Mouse (Mus musculus) embryonic facial prominence, embryonic 14.5 days (tissue): ENCODE measurements around the gene Cyth1. TPM values are rescaled to one million over a fixed set of nuclear protein-coding genes. Genes with fewer than 3 reads are reported as not detected.

Source experiments
- ATAC-seq: fragments of 200-750 bp; cut with Nextera tagmentation; 2 replicates; pipeline ENCODE4 v1.8.0; 2017; ENCODE audit warnings: low read depth, moderate number of reproducible peaks, moderate TSS enrichment
- DNase-seq: peaks from one replicate; pipeline ENCODE4 v3.0.0-alpha.2; 2015; ENCODE audit warnings: low spot score
- H3K27ac ChIP-seq: fragments of 300-500 bp; sonication (generic); replicated peaks from 2 replicates; pipeline ENCODE4 v1.5.1; 2014; ENCODE audit warnings: low read depth, mild to moderate bottlenecking, low read length, moderate library complexity
- H3K27me3 ChIP-seq: fragments of 300-500 bp; sonication (generic); replicated peaks from 2 replicates; pipeline ENCODE4 v1.6.1; 2014; ENCODE audit warnings: low read length; ENCODE audit not compliant: control insufficient read depth, insufficient read depth
- H3K36me3 ChIP-seq: fragments of 300-500 bp; sonication (generic); 2 replicates; pipeline ENCODE4 v1.6.1; 2014; ENCODE audit warnings: low read length, mixed read lengths; ENCODE audit not compliant: control insufficient read depth, insufficient read depth
- H3K4me1 ChIP-seq: fragments of 300-500 bp; sonication (generic); 2 replicates; pipeline ENCODE4 v1.6.1; 2014; ENCODE audit warnings: antibody characterized with exemption, low read length; ENCODE audit not compliant: control insufficient read depth, insufficient read depth
- H3K4me2 ChIP-seq: fragments of 300-500 bp; sonication (generic); 2 replicates; pipeline ENCODE4 v1.6.1; 2014; ENCODE audit warnings: low read depth, mild to moderate bottlenecking, low read length, moderate library complexity, mixed read lengths
- H3K4me3 ChIP-seq: fragments of 300-500 bp; sonication (generic); 2 replicates; pipeline ENCODE4 v1.5.1; 2014; ENCODE audit warnings: low read depth, mild to moderate bottlenecking, low read length
- H3K9ac ChIP-seq: fragments of 300-500 bp; sonication (generic); 2 replicates; pipeline ENCODE4 v1.6.1; 2014; ENCODE audit warnings: low read depth, mild to moderate bottlenecking, low read length, moderate library complexity, mixed read lengths
- H3K9me3 ChIP-seq: fragments of 300-500 bp; sonication (generic); 2 replicates; pipeline ENCODE4 v1.6.1; 2016; ENCODE audit warnings: low read length; ENCODE audit not compliant: control insufficient read depth
- WGBS: fragments of 180-500 bp; shearing (Covaris S2); extraction: QIAGEN DNeasy Blood & Tissue Kit; methylation state at CpG from one replicate; pipeline ENCODE4 v1.1.7; 2014; 5-methylcytosine and 5-hydroxymethylcytosine counted together
- polyA plus RNA-seq: library from polyadenylated mRNA; unstranded; fragments of >200 nt; fragmentation: Nextera tagmentation; extraction: Ambion mirVana; gene quantifications from 2 replicates; pipeline ENCODE4 v1.2.1, GENCODE M21; 2014

Gene Cyth1
- polyA plus RNA-seq, 1 experiment from 2014 or later: 11.4 TPM

GRCm38 (mm10) chr11:118129812-118130211, 118.6 kb downstream of the Cyth1 start:
- H3K4me2 ChIP-seq: no peak overlapping the region
- H3K36me3 ChIP-seq: no peaks in the 10 kb centered on the region
- WGBS: 91% methylated on average over 2 of the region's 2 CpGs
- DNase-seq (no peak), ATAC-seq (no peak)
- no peaks in the 10 kb centered on the region for H3K9me3 ChIP-seq
- H3K27me3 ChIP-seq: no peaks in the 10 kb centered on the region
- no peak overlapping the region for H3K4me3 ChIP-seq
- H3K9ac ChIP-seq: no peak overlapping the region
- H3K27ac ChIP-seq: no peak overlapping the region
- H3K4me1 ChIP-seq: 0 out of 2 replicates have a peak, but pooled peaks cover 5% of the 10 kb centered on the region

- ATAC-seq (no peak), DNase-seq (no peak)
- Histone ChIP-seq H3K4me3 (no peak overlapping the region), H3K27me3 (no peaks in the 10 kb centered on the region), H3K27ac (no peak overlapping the region), H3K9me3 (no peaks in the 10 kb centered on the region), H3K36me3 (no peaks in the 10 kb centered on the region), H3K4me1 (no peaks in the 10 kb centered on the region), H3K9ac (no peak overlapping the region), H3K4me2 (no peak overlapping the region)
- WGBS: 90% methylated on average over 11 of the region's 11 CpGs
Observed at GRCm38 (mm10) chr11:118121592-118121991, 126.8 kb downstream of the Cyth1 start.

GRCm38 (mm10) chr11:118118777-118119176, 129.6 kb downstream of the Cyth1 start:
- no peak overlapping the region for H3K27ac ChIP-seq
- no peaks in the 10 kb centered on the region for H3K9me3 ChIP-seq
- H3K27me3 ChIP-seq: no peaks in the 10 kb centered on the region
- no peaks in the 10 kb centered on the region for H3K36me3 ChIP-seq
- DNase-seq (no peak), ATAC-seq (no peak)
- WGBS: 89% methylated on average over 8 of the region's 8 CpGs
- H3K4me1 ChIP-seq: no peaks in the 10 kb centered on the region
- H3K4me3 ChIP-seq: no peak overlapping the region
- no peak overlapping the region for H3K4me2 ChIP-seq
- no peak overlapping the region for H3K9ac ChIP-seq

- no peak for DNase-seq
- H3K9me3 ChIP-seq: no peaks in the 10 kb centered on the region
- no peak for ATAC-seq
- H3K36me3 ChIP-seq: no peaks in the 10 kb centered on the region
- H3K4me3 ChIP-seq: no peak overlapping the region
- 53% methylated on average over 7 of the region's 8 CpGs for WGBS
- H3K4me2 ChIP-seq: no peak overlapping the region
- no peak overlapping the region for H3K9ac ChIP-seq
- H3K27ac ChIP-seq: no peak overlapping the region
- no peaks in the 10 kb centered on the region for H3K4me1 ChIP-seq
- H3K27me3 ChIP-seq: no peaks in the 10 kb centered on the region
Observed at GRCm38 (mm10) chr11:118114581-118115110, 133.7 kb downstream of the Cyth1 start.

- H3K36me3 ChIP-seq: no peaks in the 10 kb centered on the region
- no peak overlapping the region for H3K4me2 ChIP-seq
- DNase-seq (no peak), ATAC-seq (no peak)
- no peak overlapping the region for H3K9ac ChIP-seq
- H3K27me3 ChIP-seq: no peaks in the 10 kb centered on the region
- no peak overlapping the region for H3K4me3 ChIP-seq
- no peak overlapping the region for H3K27ac ChIP-seq
- 83% methylated on average over 14 of the region's 14 CpGs for WGBS
- H3K4me1 ChIP-seq: no peaks in the 10 kb centered on the region
- H3K9me3 ChIP-seq: no peaks in the 10 kb centered on the region
Observed at GRCm38 (mm10) chr11:118113516-118114205, 134.7 kb downstream of the Cyth1 start.

- whole genome bisulfite sequencing: 6% methylated on average over 5 of the region's 5 CpGs
- H3K27ac ChIP-seq: no peak overlapping the region
- H3K9ac ChIP-seq: no peak overlapping the region
- H3K9me3 ChIP-seq: no peaks in the 10 kb centered on the region
- no peaks in the 10 kb centered on the region for H3K36me3 ChIP-seq
- ATAC-seq (peak; percentile 76; the same call in 1 of the 2 replicates), DNase-seq (peak; percentile 86)
- H3K27me3 ChIP-seq: no peaks in the 10 kb centered on the region
- no peak overlapping the region for H3K4me2 ChIP-seq
- no peak overlapping the region for H3K4me3 ChIP-seq
- no peaks in the 10 kb centered on the region for H3K4me1 ChIP-seq
Observed at GRCm38 (mm10) chr11:118104001-118104400, 144.4 kb downstream of the Cyth1 start.

- H3K9ac ChIP-seq: no peak overlapping the region
- no peaks in the 10 kb centered on the region for H3K9me3 ChIP-seq
- H3K36me3 ChIP-seq: no peaks in the 10 kb centered on the region
- 88% methylated on average over 5 of the region's 5 CpGs for WGBS
- no peaks in the 10 kb centered on the region for H3K27me3 ChIP-seq
- no peaks in the 10 kb centered on the region for H3K4me1 ChIP-seq
- DNase-seq (no peak), ATAC-seq (no peak; the same call in 1 of the 2 replicates)
- H3K4me3 ChIP-seq: no peak overlapping the region
- no peak overlapping the region for H3K27ac ChIP-seq
- no peak overlapping the region for H3K4me2 ChIP-seq
Observed at GRCm38 (mm10) chr11:118103383-118103782, 145.0 kb downstream of the Cyth1 start.

GRCm38 (mm10) chr11:118102838-118103237, 145.6 kb downstream of the Cyth1 start:
- Histone ChIP-seq H3K27ac (no peak overlapping the region), H3K36me3 (no peaks in the 10 kb centered on the region), H3K27me3 (no peaks in the 10 kb centered on the region), H3K9me3 (no peaks in the 10 kb centered on the region), H3K4me1 (no peaks in the 10 kb centered on the region), H3K4me3 (no peak overlapping the region), H3K9ac (no peak overlapping the region), H3K4me2 (no peak overlapping the region)
- ATAC-seq (peak; percentile 11; the same call in 1 of the 2 replicates), DNase-seq (peak; percentile 79)
- WGBS: 53% methylated on average over 3 of the region's 3 CpGs

GRCm38 (mm10) chr11:118101133-118101532, 147.3 kb downstream of the Cyth1 start:
- Histone ChIP-seq H3K4me1 (no peaks in the 10 kb centered on the region), H3K27ac (no peak overlapping the region), H3K27me3 (no peaks in the 10 kb centered on the region), H3K9me3 (no peaks in the 10 kb centered on the region), H3K9ac (no peak overlapping the region), H3K36me3 (no peaks in the 10 kb centered on the region), H3K4me2 (no peak overlapping the region), H3K4me3 (no peak overlapping the region)
- WGBS: 43% methylated on average over 8 of the region's 9 CpGs
- DNase-seq (no peak), ATAC-seq (no peak)
